Mouse (Mus musculus): Measurements from ENCODE around the gene Ckmt2. TPM values are rescaled to one million over a fixed set of nuclear protein-coding genes. Genes with fewer than 3 reads are reported as not detected.

Gene Ckmt2
- polyA plus RNA-seq, 1 experiment from 2014 or later, result 0.17 TPM

Other genes starting within 250 kb of the Ckmt2 start
- not detected in 2 replicates for gene Acot12, start 135.4 kb downstream of the Ckmt2 start, polyA plus RNA-seq (2015; fragmentation: Nextera tagmentation; extraction: Ambion mirVana)
- 18.5 and 19.0 TPM in 2 replicates for gene Zcchc9, start 69.2 kb downstream of the Ckmt2 start, polyA plus RNA-seq (2015; fragmentation: Nextera tagmentation; extraction: Ambion mirVana)